In genomic region chr16:44631357-44632053, GRCm38 (mm10) we compare ENCODE assay signal across 8 mouse cellular contexts.
A peak's percentile ranks its signal among the peaks of the same experiment; 100 is the strongest.
DNase-seq lines count a peak whose midpoint lies in the region; ATAC-seq and TF ChIP-seq lines count a peak whose summit lies in the region.

No protein-coding gene starts in this region.

- H3K4me1 ChIP-seq in lung, embryonic 14.5 days (ENCODE audit: insufficient read depth), result peaks cover 37% of the 10 kb centered on the region
- peaks cover 21% of the 10 kb centered on the region for H3K4me1 ChIP-seq in forebrain, embryonic 14.5 days (ENCODE audit: control insufficient read depth, insufficient read depth, low read length)
- peaks cover 44% of the 10 kb centered on the region for H3K4me1 ChIP-seq in neural tube, embryonic 13.5 days (replicated peaks)

- no peak overlapping the region; the same call in 1 of the 2 replicates for H3K9ac ChIP-seq in lung, embryonic 14.5 days
- H3K9ac ChIP-seq in forebrain, embryonic 14.5 days (ENCODE audit: low read length), result no peak overlapping the region
- no peak overlapping the region for H3K9ac ChIP-seq in neural tube, embryonic 13.5 days

- no peaks in the 10 kb centered on the region for H3K36me3 ChIP-seq in lung, embryonic 14.5 days (ENCODE audit: insufficient read depth)
- H3K36me3 ChIP-seq in forebrain, embryonic 14.5 days (ENCODE audit: control insufficient read depth, insufficient read depth, low read length), result no peaks in the 10 kb centered on the region
- no peaks in the 10 kb centered on the region for H3K36me3 ChIP-seq in neural tube, embryonic 13.5 days

- no peak overlapping the region for H3K4me3 ChIP-seq in lung, embryonic 14.5 days (ENCODE audit: low read depth, low read length)
- no peak overlapping the region for H3K4me3 ChIP-seq in forebrain, embryonic 14.5 days (ENCODE audit: low read depth, low read length)
- H3K4me3 ChIP-seq in neural tube, embryonic 13.5 days, result no peak overlapping the region

- no peaks in the 10 kb centered on the region for H3K9me3 ChIP-seq in lung, embryonic 14.5 days (ENCODE audit: low read depth, low read length)
- no peaks in the 10 kb centered on the region for H3K9me3 ChIP-seq in forebrain, embryonic 14.5 days (replicated peaks; ENCODE audit: control insufficient read depth, low read length)
- no peaks in the 10 kb centered on the region for H3K9me3 ChIP-seq in neural tube, embryonic 13.5 days

- TF ChIP-seq CTCF in lung, embryonic 14.5 days (IDR thresholded peaks at IDR 0.05; ENCODE audit: low read depth), result no peak

- peak; percentile 22; the same call in 1 of the 2 replicates for ATAC-seq in lung, embryonic 14.5 days (ENCODE audit: insufficient read depth)
- no peak for ATAC-seq in forebrain, embryonic 14.5 days
- ATAC-seq in neural tube, embryonic 13.5 days (ENCODE audit: low read depth), result no peak
- ATAC-seq in monocyte, adult 5-6 weeks (replicated peaks; ENCODE audit: insufficient number of reproducible peaks, low FRiP score, low TSS enrichment, poor library complexity, severe bottlenecking), result no peak

- peak overlapping the region; percentile 97 for H3K27ac ChIP-seq in lung, embryonic 14.5 days (ENCODE audit: low read depth)
- peak overlapping the region; percentile 85 for H3K27ac ChIP-seq in forebrain, embryonic 14.5 days (ENCODE audit: low read depth, low read length)
- H3K27ac ChIP-seq in neural tube, embryonic 13.5 days (replicated peaks), result peak overlapping the region; percentile 74

- 43% methylated on average over 4 of the region's 4 CpGs for WGBS in lung, embryonic 14.5 days
- 73% methylated on average over 4 of the region's 4 CpGs for WGBS in forebrain, embryonic 14.5 days
- 83% methylated on average over 4 of the region's 4 CpGs for WGBS in neural tube, embryonic 13.5 days

- no peaks in the 10 kb centered on the region for H3K27me3 ChIP-seq in lung, embryonic 14.5 days (ENCODE audit: insufficient read depth, low read length)
- no peaks in the 10 kb centered on the region for H3K27me3 ChIP-seq in forebrain, embryonic 14.5 days (replicated peaks; ENCODE audit: control insufficient read depth, insufficient read depth, low read length)
- no peaks in the 10 kb centered on the region for H3K27me3 ChIP-seq in neural tube, embryonic 13.5 days

- no peak overlapping the region for H3K4me2 ChIP-seq in lung, embryonic 14.5 days
- H3K4me2 ChIP-seq in forebrain, embryonic 14.5 days (ENCODE audit: low read length), result no peak overlapping the region
- no peak overlapping the region for H3K4me2 ChIP-seq in neural tube, embryonic 13.5 days

- DNase-seq in heart, adult 11 months, result peak; percentile 80
- no peak for DNase-seq in heart, postnatal 4 days
- DNase-seq in lung, embryonic 14.5 days, result peak; percentile 65
- DNase-seq in lung, postnatal 36 days, result no peak
- no peak for DNase-seq in forebrain, embryonic 14.5 days (ENCODE audit: low spot score)
- no peak for DNase-seq in right cerebral cortex, postnatal 25 days

Comparison
In these comparisons a context has a peak if more than half of its experiments do, and no peak if none do; other contexts are left out.
1. DNase-seq: peak in heart, adult 11 months (single experiment) and lung, embryonic 14.5 days (single experiment); none in heart, postnatal 4 days (single experiment), lung, postnatal 36 days (single experiment), forebrain, embryonic 14.5 days (single experiment) and right cerebral cortex, postnatal 25 days (single experiment).
2. Peak in every context shown above with its lines, with median percentiles within 50 percentile points of each other: H3K27ac ChIP-seq.